Mouse (Mus musculus) heart, adult 10 weeks (tissue): ENCODE data around the gene Rnf114. TPM values are rescaled to one million over a fixed set of nuclear protein-coding genes. Genes with fewer than 3 reads are reported as not detected.

ENCODE experiments used
- polyA plus RNA-seq: library from polyadenylated mRNA; stranded (reverse); fragments of 350-450 nt; fragmentation: Illumina TruSeq; extraction: RNeasy Lipid Tissue Mini Kit (QIAGEN cat#74804); gene quantifications from one replicate; pipeline ENCODE4 v1.2.3, GENCODE M21; 2014; ENCODE audit warnings: low read depth, low replicate concordance

Rnf114 gene
- 89.2 TPM for polyA plus RNA-seq

GRCm38 (mm10) chr2:167491757-167492708 is at the start of gene Rnf114:
TSS of gene Rnf114 (plus strand) at chr2:167492645.

DNA sequence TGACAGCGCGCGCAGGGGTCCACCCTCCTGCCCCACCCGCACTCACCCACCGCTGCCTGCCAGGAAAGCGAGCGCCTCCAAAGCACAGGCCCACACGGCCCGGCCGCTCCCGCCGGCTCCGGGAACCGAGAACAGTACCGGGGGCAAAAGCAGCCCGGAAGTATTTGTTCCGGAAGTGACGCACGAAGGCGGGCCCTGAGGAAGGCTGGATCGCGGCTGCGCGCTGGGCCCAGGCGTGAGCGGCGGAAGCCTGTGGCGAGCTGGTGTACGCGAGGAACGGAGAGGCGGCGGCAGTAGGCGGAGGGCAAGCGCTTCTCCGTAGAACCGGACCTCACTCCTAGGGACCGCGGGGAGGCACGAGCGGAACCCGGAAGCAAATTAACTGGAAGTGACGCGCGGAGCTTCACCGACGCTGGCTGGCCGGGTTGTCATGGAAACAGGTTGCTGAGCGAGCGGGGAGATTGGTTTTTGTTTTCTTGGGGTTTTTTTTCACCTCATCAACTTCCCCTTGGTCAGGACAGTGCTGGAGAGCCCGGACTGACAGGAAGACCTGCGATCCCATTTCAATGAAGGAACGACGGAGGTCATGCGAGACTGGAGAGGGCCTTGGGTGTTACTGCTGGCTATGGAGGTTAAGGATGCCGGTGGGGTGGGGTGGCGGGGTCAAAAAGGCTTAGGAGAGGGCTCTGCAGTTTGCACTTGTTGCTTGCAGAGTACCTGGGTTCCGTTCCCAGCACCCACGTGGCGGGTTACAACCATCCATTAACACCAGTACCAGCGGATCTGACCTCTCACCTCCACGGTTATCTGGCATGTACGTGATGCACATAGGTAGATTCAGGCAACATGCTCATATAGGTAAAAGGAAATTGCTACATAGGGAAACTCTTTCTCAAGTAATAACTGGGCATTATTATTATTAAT is 530 bp downstream of the Rnf114 start, which contains the start of gene Spata2:
TSS of gene Spata2 (minus strand) at position 175 of the 924 bp plus-strand sequence.

GRCm38 (mm10) chr2:167537476-167538297 is 45.2 kb downstream of the Rnf114 start, which contains the start of gene Snai1:
TSS of gene Snai1 (plus strand) at chr2:167538195.

Other genes starting within 250 kb of the Rnf114 start
- 8.2 TPM for gene B4galt5, start 143.5 kb upstream of the Rnf114 start, polyA plus RNA-seq
- 22.8 TPM for gene Slc9a8, start 70.9 kb upstream of the Rnf114 start, polyA plus RNA-seq
- gene Spata2, start 242 bp downstream of the Rnf114 start, polyA plus RNA-seq, result 9.7 TPM
- gene Snai1, start 45.5 kb downstream of the Rnf114 start, polyA plus RNA-seq, result 4.3 TPM
- gene Ube2v1, start 139.4 kb downstream of the Rnf114 start, polyA plus RNA-seq, result 114 TPM
- gene Gm20431, start 168.9 kb downstream of the Rnf114 start, polyA plus RNA-seq, result not detected
- 17.5 TPM for gene Cebpb, start 196.3 kb downstream of the Rnf114 start, polyA plus RNA-seq
- gene Tmem189, start 197.2 kb downstream of the Rnf114 start, polyA plus RNA-seq, result 33.5 TPM